Mouse (Mus musculus) heart, adult 2 months (tissue): ENCODE measurements around the gene Slitrk1. TPM values are rescaled to one million over a fixed set of nuclear protein-coding genes. Genes with fewer than 3 reads are reported as not detected.

Experiments used
- DNase-seq, 2 experiments: peaks; one replicate each; pipeline ENCODE4 v3.0.0; 2021
- H3K27ac ChIP-seq: fragments of 200-600 bp; 2 replicates; pipeline ENCODE4 v1.8.1; 2022
- H3K27me3 ChIP-seq: fragments of 200-500 bp; 2 replicates; pipeline ENCODE4 v1.6.1; 2012; ENCODE audit warnings: mild to moderate bottlenecking, low read length, inconsistent platforms, mixed read lengths; ENCODE audit not compliant: control insufficient read depth, insufficient read depth
- H3K36me3 ChIP-seq: fragments of 200-500 bp; 2 replicates; pipeline ENCODE4 v1.6.1; 2012; ENCODE audit warnings: low read length, inconsistent platforms; ENCODE audit not compliant: control insufficient read depth, insufficient read depth
- H3K4me1 ChIP-seq: fragments of 200-500 bp; 2 replicates; pipeline ENCODE4 v1.6.1; 2011; ENCODE audit warnings: low read length; ENCODE audit not compliant: control insufficient read depth, insufficient read depth
- H3K4me3 ChIP-seq: fragments of 200-600 bp; 2 replicates; pipeline ENCODE4 v1.8.1; 2022
- H3K79me2 ChIP-seq: fragments of 200-500 bp; replicated peaks from 2 replicates; pipeline ENCODE4 v1.6.1; 2012; ENCODE audit warnings: mild to moderate bottlenecking, inconsistent platforms, low read length, moderate library complexity, mixed read lengths; ENCODE audit not compliant: control insufficient read depth, insufficient read depth
- H3K9ac ChIP-seq: fragments of 200-500 bp; 2 replicates; pipeline ENCODE4 v1.6.1; 2012; ENCODE audit warnings: low read depth, mild to moderate bottlenecking, control low read depth, inconsistent platforms, low read length, mixed read lengths
- CTCF ChIP-seq: fragments of 200-600 bp; IDR thresholded peaks from 2 replicates; pipeline ENCODE4 v1.8.1; 2022; ENCODE audit warnings: antibody characterized with exemption, mild to moderate bottlenecking, moderate library complexity
- EP300 ChIP-seq: fragments of 200-500 bp; IDR thresholded peaks from 2 replicates; pipeline ENCODE4 v1.6.1; 2011; ENCODE audit warnings: low read depth, low read length, control low read depth; ENCODE audit not compliant: insufficient read depth
- POLR2A ChIP-seq: fragments of 200-500 bp; IDR thresholded peaks from 2 replicates; pipeline ENCODE4 v1.6.1; 2011; ENCODE audit warnings: mild to moderate bottlenecking, low read depth, low read length, control low read depth; ENCODE audit not compliant: insufficient read depth
- WGBS: fragments of 180-500 bp; shearing (Covaris S2); methylation state at CpG from one replicate; pipeline ENCODE4 v1.1.7; 2018; 5-methylcytosine and 5-hydroxymethylcytosine counted together
- intact Hi-C: fragments of 180-260 bp; cut with DNase I; formaldehyde crosslinking; loops from one replicate; pipeline ENCODE4 v1.15.1; 2025
- long read RNA-seq: library from polyadenylated mRNA; stranded (forward); transcript quantifications from one replicate; pipeline ENCODE4 v2.0.0, GENCODE M21; 2021
- polyA plus RNA-seq: library from polyadenylated mRNA; depleted of rRNA; stranded (reverse); fragments of >200 nt; gene quantifications from 2 replicates; pipeline ENCODE4 v1.2.3, GENCODE M21; 2012; rRNA removed
- total RNA-seq, 2 experiments: library from RNA; stranded (reverse); gene quantifications; 2 replicates each; pipeline ENCODE4 v1.2.3; 2021

Gene Slitrk1
- total RNA-seq (not detected), polyA plus RNA-seq (not detected in 2 replicates)
- long read RNA-seq, result 0 reads

- no peaks in the 10 kb centered on the region for H3K36me3 ChIP-seq
- DNase-seq, result no peak
- no peak within 1 kb of the TSS for H3K9ac ChIP-seq
- H3K79me2 ChIP-seq, result no peaks in the 10 kb centered on the region
- intact Hi-C loops, result no loop called here
- H3K4me3 ChIP-seq, result no peak within 1 kb of the TSS
- TF ChIP-seq CTCF, result no peak
- TF ChIP-seq EP300, result no peak
- TF ChIP-seq POLR2A, result no peak
- WGBS, result under 1% methylated on average over 24 of the region's 25 CpGs
- H3K27me3 ChIP-seq, result peaks cover 6% of the 10 kb centered on the region
- H3K27ac ChIP-seq, result no peak within 1 kb of the TSS
- no peaks in the 10 kb centered on the region; the same call in 1 of the 2 replicates for H3K4me1 ChIP-seq
Observed at GRCm38 (mm10) chr14:108913714-108914263, at the start of gene Slitrk1. Gene Slitrk1 (minus strand): TSS chr14:108914158.

DNA sequence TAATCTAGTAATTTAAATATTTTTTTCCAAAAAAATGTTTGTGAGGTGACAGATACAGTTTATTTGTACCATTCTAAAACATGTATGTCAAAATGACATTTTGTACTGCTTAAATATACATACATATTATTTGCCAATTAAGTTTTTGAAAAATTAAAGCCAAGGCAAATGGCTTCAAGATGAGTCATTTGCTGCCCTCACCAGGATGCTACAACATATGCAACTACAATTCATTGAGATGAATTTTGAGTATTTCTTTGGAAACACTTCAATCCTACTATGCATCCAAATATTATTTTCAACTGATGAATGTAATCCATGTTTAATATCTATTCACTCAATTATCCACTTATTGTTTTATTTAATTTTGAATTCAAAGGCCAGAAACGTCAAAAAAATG lies 21.8 kb upstream of the Slitrk1 start:
- Histone ChIP-seq H3K4me3 (no peak overlapping the region), H3K9ac (no peak overlapping the region), H3K36me3 (no peaks in the 10 kb centered on the region), H3K79me2 (no peaks in the 10 kb centered on the region), H3K4me1 (no peaks in the 10 kb centered on the region), H3K27ac (no peak overlapping the region), H3K27me3 (no peaks in the 10 kb centered on the region)
- no peak for DNase-seq
- TF ChIP-seq POLR2A (no peak), CTCF (peak; percentile 43), EP300 (no peak)
- 48% methylated on average over 1 of the region's 1 CpGs for WGBS
- intact Hi-C loops, result no loop called here

GRCm38 (mm10) chr14:108914336-108914735 lies 378 bp upstream of the Slitrk1 start:
- no peak for DNase-seq
- Histone ChIP-seq H3K4me3 (no peak overlapping the region), H3K27me3 (peaks cover 6% of the 10 kb centered on the region), H3K27ac (no peak overlapping the region), H3K9ac (no peak overlapping the region), H3K79me2 (no peaks in the 10 kb centered on the region), H3K4me1 (no peaks in the 10 kb centered on the region; the same call in 1 of the 2 replicates), H3K36me3 (no peaks in the 10 kb centered on the region)
- WGBS, result 25% methylated on average over 16 of the region's 16 CpGs
- intact Hi-C loops, result no loop called here
- TF ChIP-seq POLR2A, result no peak
- no peak for TF ChIP-seq EP300
- no peak for TF ChIP-seq CTCF

- no peak overlapping the region for H3K27ac ChIP-seq
- no peaks in the 10 kb centered on the region for H3K36me3 ChIP-seq
- H3K9ac ChIP-seq, result no peak overlapping the region
- WGBS, result 4% methylated on average over 21 of the region's 21 CpGs
- no peak overlapping the region for H3K4me3 ChIP-seq
- no peaks in the 10 kb centered on the region for H3K79me2 ChIP-seq
- no peaks in the 10 kb centered on the region; the same call in 1 of the 2 replicates for H3K4me1 ChIP-seq
- peaks cover 6% of the 10 kb centered on the region for H3K27me3 ChIP-seq
- no peak for DNase-seq
- TF ChIP-seq POLR2A (no peak), CTCF (no peak), EP300 (no peak)
- intact Hi-C loops, result no loop called here
Observed at GRCm38 (mm10) chr14:108912876-108913490, 975 bp downstream of the Slitrk1 start.

DNA sequence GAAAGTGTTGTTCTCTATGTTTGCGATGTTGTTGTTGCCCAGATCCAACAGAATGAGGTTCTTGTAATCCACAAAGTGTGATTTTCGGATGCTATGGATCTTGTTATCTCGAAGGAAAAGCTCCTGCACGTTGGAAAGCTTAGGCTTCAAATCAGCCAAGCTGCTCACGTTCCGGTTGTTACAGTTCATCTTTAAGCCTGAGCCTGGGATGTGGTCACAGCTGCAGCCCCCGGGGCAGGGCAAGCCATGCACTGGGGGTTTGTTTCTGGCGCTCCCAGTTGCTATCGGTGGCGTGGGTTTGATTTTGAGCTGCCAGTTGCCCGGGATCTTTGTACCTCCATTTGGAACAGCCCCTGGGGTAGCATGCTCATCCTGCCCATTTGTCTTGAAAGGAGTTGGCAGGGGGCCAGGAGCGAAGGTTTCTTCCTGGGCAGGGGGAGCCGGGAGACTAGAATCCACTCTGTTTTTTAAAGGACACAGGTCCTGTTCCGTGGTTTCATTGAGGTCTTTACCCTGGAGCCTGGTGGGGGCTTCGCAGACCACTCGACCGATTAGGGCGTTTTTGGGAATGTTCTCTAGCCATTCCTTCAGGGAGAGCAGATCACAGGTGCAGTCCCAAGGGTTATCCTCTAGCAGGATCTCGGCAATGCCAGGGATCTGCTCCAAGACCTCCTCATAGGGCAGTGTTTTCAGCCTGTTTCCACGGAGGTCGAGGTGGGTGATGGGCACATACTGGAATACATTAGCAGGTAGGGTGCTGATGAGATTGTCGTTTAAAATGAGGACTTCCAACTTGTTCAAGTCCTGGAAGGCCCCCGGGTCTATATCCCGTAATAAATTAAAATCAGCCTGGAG lies 1.7 kb downstream of the Slitrk1 start:
- Histone ChIP-seq H3K27ac (no peak overlapping the region), H3K9ac (no peak overlapping the region), H3K4me1 (no peaks in the 10 kb centered on the region; the same call in 1 of the 2 replicates), H3K36me3 (no peaks in the 10 kb centered on the region), H3K27me3 (peaks cover 6% of the 10 kb centered on the region), H3K79me2 (no peaks in the 10 kb centered on the region), H3K4me3 (no peak overlapping the region)
- TF ChIP-seq EP300 (no peak), POLR2A (no peak), CTCF (no peak)
- WGBS, result 5% methylated on average over 24 of the region's 24 CpGs
- no peak for DNase-seq
- intact Hi-C loops, result no loop called here
